Mouse (Mus musculus) kidney, adult 2 months (tissue): ENCODE measurements around the gene Fam102b.

Experiments used
- CTCF ChIP-seq: fragments of 200-500 bp; conservative IDR thresholded peaks from 2 replicates; pipeline ENCODE4 v1.5.1; 2011; ENCODE audit warnings: low read depth, mild to moderate bottlenecking, control low read depth, low read length, moderate library complexity, mixed read lengths; ENCODE audit not compliant: insufficient read depth, insufficient read length
- POLR2A ChIP-seq: fragments of 200-500 bp; IDR thresholded peaks from one replicate; pipeline ENCODE4 v1.6.1; 2011; ENCODE audit warnings: low read depth, low read length, control low read depth

GRCm38 (mm10) chr3:108925677-108926076 lies 101.7 kb downstream of the Fam102b start:
- TF ChIP-seq POLR2A (no peak), CTCF (no peak)
